Mouse (Mus musculus): ENCODE data around the gene Ifi27. TPM values are rescaled to one million over a fixed set of nuclear protein-coding genes. Genes with fewer than 3 reads are reported as not detected.

Ifi27 gene
- 82.1 and 99.0 TPM in 2 replicates for polyA plus RNA-seq (2012; rRNA removed)

DNA sequence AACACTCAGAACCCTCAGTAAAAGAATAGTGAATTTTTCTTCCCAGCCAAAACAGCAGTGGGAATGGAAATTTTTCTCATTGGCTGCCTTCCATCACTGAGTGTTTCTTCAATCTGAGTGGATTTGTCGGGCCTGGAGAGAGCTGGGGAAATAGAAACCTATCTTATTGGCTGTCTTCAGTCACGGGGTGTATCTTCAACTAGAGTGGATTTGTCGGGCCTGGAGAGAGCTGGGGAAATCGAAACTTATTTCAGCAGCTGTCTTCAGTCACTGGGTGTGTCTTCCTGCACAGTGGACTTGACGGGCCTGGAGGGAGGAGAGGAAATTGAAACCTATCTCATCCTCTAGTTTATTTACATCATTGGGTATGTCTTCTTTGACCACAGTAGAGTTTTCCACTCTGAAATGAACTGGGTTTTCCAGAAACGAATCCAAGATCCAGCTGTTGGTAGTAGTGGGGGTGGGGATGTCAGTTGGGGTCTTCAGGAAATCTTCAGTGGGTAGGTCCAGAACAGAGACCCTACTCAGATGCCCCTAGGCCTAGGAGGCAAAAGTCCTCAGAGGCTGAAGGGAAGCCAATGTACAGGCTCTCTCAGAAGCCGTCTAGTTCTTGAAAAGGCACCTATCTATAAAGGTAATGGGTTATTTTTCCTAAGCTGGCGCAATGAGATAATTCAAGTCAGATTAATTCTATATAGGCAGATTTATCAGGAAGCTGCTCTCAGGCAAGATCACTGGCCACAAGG is at the start of gene Ifi27:
Ifi27 (plus strand) TSS at position 226 of the 746 bp plus-strand sequence.
- Histone ChIP-seq H3K4me3 (replicated peaks; ENCODE audit: insufficient read depth, low read depth, low read length) (peak within 1 kb of the TSS; percentile 42), H3K27me3 (ENCODE audit: control insufficient read depth, insufficient read depth, low read length) (no peaks in the 10 kb centered on the region), H3K4me1 (ENCODE audit: control insufficient read depth, insufficient read depth, low read length) (no peaks in the 10 kb centered on the region), H3K27ac (ENCODE audit: insufficient read depth, low read length) (no peak within 1 kb of the TSS)
- DNase-seq, result peak in 1 of 2 experiments; percentile 38
- 55% methylated on average over 8 of the region's 8 CpGs for WGBS
- TF ChIP-seq POLR2A (IDR thresholded peaks at IDR 0.05; ENCODE audit: borderline replicate concordance, insufficient read depth, low read length) (no peak), CTCF (IDR thresholded peaks at IDR 0.05; ENCODE audit: borderline replicate concordance, insufficient read depth, low read depth, low read length) (no peak)

DNA sequence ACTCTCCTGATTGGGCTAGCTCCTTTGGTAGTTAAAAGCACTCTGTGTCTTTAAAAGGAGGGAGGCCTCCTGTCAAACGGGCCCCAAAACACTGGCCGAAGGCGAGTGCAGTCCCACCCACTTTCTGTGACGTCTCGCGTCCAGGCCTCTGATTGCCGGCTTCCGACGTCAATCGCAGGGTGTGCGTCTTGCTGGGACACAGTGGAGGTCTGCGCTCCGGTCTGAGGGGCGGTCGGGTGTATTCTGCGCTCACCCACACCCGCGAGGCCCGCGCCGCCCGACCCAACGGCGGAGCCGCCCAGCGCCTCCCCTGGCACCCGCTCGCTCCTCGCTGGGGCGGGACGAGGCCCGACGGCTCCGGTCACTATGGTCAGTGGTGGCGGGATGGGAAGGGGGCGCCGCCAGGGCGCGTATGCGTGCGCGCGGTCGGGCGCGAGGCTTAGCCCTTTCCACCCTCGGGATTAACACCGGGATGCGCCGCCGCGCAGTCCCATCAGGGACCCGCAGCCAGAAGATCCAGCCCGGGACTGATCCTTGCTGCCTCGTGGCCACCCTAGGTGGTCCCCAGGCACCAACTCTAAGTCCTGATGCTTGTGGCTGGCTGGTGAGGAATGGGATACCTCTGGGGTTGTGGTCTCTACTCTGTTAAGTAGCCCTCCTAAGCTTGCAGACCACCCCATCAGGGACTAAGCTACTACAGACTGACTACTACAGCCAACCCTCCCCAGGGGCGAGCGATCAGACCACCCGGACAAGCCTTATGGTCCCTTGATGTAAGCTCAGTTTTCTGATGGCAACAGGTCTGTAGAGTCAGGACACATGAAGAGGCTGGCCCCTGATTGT is 45.3 kb upstream of the Ifi27 start, which contains the start of gene Otub2:
Otub2 (plus strand) TSS at position 178 of the 843 bp plus-strand sequence.
- no peak within 1 kb of the TSS for H3K27ac ChIP-seq (ENCODE audit: insufficient read depth, low read length)
- H3K4me1 ChIP-seq (ENCODE audit: control insufficient read depth, insufficient read depth, low read length), result peaks cover 21% of the 10 kb centered on the region
- TF ChIP-seq POLR2A (IDR thresholded peaks at IDR 0.05; ENCODE audit: borderline replicate concordance, insufficient read depth, low read length) (peak; percentile 49; the same call in 1 of the 2 replicates), CTCF (IDR thresholded peaks at IDR 0.05; ENCODE audit: borderline replicate concordance, insufficient read depth, low read depth, low read length) (no peak)
- peak; percentile 97 to 98 for DNase-seq
- H3K4me3 ChIP-seq (replicated peaks; ENCODE audit: insufficient read depth, low read depth, low read length), result peak within 1 kb of the TSS; percentile 80
- H3K27me3 ChIP-seq (ENCODE audit: control insufficient read depth, insufficient read depth, low read length), result no peaks in the 10 kb centered on the region
- WGBS, result under 1% methylated on average over 58 of the region's 58 CpGs

DNA sequence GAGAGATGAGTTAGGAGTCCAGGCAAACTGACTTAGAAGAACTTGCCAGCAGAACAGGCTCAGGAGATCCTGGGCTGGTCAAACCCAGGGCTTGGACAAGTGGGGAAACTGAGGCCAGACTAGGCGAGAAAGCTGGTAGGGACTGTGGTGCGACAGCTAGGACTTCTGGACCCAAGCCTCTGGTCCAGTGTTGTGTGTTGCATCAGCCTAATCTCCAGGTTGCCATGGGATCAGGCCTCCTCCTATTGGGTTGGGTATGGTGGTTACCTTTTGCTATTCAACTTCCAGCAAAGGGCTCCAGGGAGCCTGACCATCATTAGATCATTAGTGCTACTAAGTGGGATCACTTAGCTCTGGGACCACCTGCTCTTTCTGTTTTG is 44.7 kb upstream of the Ifi27 start:
- Histone ChIP-seq H3K4me1 (ENCODE audit: control insufficient read depth, insufficient read depth, low read length) (peaks cover 21% of the 10 kb centered on the region), H3K27me3 (ENCODE audit: control insufficient read depth, insufficient read depth, low read length) (no peaks in the 10 kb centered on the region), H3K4me3 (replicated peaks; ENCODE audit: insufficient read depth, low read depth, low read length) (peak overlapping the region; percentile 80), H3K27ac (ENCODE audit: insufficient read depth, low read length) (no peak overlapping the region)
- 44% methylated on average over 2 of the region's 2 CpGs for WGBS
- DNase-seq, result no peak
- no peak for TF ChIP-seq CTCF (IDR thresholded peaks at IDR 0.05; ENCODE audit: borderline replicate concordance, insufficient read depth, low read depth, low read length)
- no peak for TF ChIP-seq POLR2A (IDR thresholded peaks at IDR 0.05; ENCODE audit: borderline replicate concordance, insufficient read depth, low read length)

DNA sequence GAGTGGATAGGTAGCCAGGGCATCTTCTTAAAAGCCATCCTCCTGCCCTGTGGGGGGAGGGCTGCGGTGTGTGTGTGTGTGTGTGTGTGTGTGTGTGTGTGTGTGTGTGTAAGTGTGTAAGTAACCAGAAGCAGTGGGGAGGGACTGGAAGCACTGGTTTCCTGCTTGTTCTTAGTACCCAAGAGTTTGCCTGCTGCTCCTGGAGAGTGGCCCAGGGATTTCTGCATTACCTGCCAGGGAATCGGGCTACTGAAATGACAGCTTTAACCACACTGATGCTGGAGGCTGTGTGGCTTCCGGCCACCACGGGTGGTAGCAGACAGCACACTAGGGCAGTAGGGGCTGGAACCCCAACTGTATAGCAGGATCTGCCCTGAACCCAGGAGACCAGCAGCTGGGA is 44.0 kb upstream of the Ifi27 start:
- peak in 1 of 2 experiments; percentile 36 for DNase-seq
- no peak overlapping the region for H3K27ac ChIP-seq (ENCODE audit: insufficient read depth, low read length)
- 32% methylated on average over 4 of the region's 4 CpGs for WGBS
- TF ChIP-seq POLR2A (IDR thresholded peaks at IDR 0.05; ENCODE audit: borderline replicate concordance, insufficient read depth, low read length), result no peak
- TF ChIP-seq CTCF (IDR thresholded peaks at IDR 0.05; ENCODE audit: borderline replicate concordance, insufficient read depth, low read depth, low read length), result no peak
- peaks cover 21% of the 10 kb centered on the region for H3K4me1 ChIP-seq (ENCODE audit: control insufficient read depth, insufficient read depth, low read length)
- no peaks in the 10 kb centered on the region for H3K27me3 ChIP-seq (ENCODE audit: control insufficient read depth, insufficient read depth, low read length)
- H3K4me3 ChIP-seq (replicated peaks; ENCODE audit: insufficient read depth, low read depth, low read length), result peak overlapping the region; percentile 6

DNA sequence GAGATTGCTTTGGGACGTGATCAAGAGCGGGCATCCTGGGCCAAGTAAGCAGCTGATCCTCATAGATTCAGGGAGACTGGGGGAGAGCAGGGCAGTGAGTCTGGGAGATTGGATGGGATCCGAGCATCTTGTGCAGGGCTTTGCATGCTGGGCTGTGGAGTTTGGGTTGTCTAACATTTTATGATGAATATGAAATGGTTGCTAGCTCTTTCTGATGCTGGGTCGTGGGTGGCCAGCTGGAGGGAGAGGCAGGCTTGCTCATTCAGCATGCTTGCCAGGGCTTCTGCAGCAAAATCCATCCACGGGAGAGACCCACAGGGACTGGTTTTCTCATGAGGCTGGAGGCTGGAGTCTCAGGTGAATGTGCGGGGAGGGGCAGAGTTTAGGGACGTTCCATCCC is 42.9 kb upstream of the Ifi27 start:
- WGBS, result 32% methylated on average over 7 of the region's 7 CpGs
- Histone ChIP-seq H3K27me3 (ENCODE audit: control insufficient read depth, insufficient read depth, low read length) (no peaks in the 10 kb centered on the region), H3K27ac (ENCODE audit: insufficient read depth, low read length) (no peak overlapping the region), H3K4me3 (replicated peaks; ENCODE audit: insufficient read depth, low read depth, low read length) (no peak overlapping the region), H3K4me1 (ENCODE audit: control insufficient read depth, insufficient read depth, low read length) (peaks cover 21% of the 10 kb centered on the region)
- DNase-seq, result no peak
- TF ChIP-seq CTCF (IDR thresholded peaks at IDR 0.05; ENCODE audit: borderline replicate concordance, insufficient read depth, low read depth, low read length), result no peak
- no peak for TF ChIP-seq POLR2A (IDR thresholded peaks at IDR 0.05; ENCODE audit: borderline replicate concordance, insufficient read depth, low read length)

DNA sequence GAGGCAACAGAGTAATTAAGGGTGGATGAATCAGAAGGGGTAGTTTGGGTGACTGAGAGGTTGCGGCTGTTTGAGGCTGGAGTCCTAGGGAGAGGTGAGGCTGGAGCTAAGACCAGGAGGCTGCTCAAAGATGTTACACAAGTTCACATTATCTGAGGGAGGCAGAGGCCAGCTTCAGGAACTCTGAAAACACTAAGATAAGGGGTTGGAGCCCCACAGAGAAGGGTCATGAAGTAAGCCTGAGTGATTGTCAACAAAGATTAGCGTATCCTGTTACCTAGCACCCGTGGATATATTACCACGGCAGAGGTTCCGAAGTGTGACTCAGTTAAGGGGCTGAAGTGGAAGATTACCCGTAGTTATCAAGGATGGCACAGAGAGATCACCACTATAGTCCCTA is 40.5 kb upstream of the Ifi27 start:
- DNase-seq, result no peak
- WGBS, result 64% methylated on average over 6 of the region's 6 CpGs
- peaks cover 21% of the 10 kb centered on the region for H3K4me1 ChIP-seq (ENCODE audit: control insufficient read depth, insufficient read depth, low read length)

DNA sequence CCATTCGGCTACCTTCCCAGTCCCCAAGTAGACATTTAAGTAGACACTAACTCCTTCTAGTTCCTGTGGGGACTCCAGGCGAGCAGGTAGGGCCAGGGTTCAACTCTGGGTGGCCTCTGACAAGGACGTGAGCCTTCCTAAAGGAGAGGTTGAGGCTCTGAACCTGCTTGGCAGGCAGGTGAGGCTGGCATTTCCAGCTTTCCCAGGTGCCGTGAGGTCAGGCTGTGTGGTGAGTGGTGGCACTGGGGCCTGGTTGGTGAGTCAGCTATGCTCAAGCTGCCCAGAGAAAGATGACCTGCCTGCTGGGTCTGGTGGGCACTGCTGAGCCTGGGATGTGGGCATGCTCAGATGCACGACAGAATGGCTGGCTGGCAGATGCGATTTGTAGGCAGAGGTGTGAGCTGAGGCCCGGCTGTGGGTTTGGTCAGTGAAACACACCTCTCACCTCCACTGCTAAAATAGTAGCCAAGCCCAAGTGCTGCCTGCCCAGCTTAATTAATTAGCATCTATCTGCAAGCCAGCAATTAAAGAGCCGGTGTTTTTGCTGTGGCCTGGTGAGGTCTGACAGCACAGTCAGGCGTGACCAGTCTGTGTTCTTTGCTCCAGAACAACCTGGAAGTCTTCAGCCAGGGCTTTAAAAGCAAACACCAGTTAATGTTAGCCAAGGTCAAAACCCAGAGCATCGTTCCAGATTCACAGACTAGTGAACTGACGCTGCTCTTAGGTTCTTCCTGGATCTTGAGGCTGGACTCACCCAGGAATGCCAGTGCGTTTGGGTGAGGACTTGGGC is 38.3 kb upstream of the Ifi27 start:
- no peak for DNase-seq
- 66% methylated on average over 12 of the region's 12 CpGs for WGBS
- H3K27ac ChIP-seq (ENCODE audit: insufficient read depth, low read length), result no peak overlapping the region
- peaks cover 7% of the 10 kb centered on the region for H3K4me1 ChIP-seq (ENCODE audit: control insufficient read depth, insufficient read depth, low read length)
- H3K4me3 ChIP-seq (replicated peaks; ENCODE audit: insufficient read depth, low read depth, low read length), result no peak overlapping the region
- H3K27me3 ChIP-seq (ENCODE audit: control insufficient read depth, insufficient read depth, low read length), result no peaks in the 10 kb centered on the region
- TF ChIP-seq CTCF (IDR thresholded peaks at IDR 0.05; ENCODE audit: borderline replicate concordance, insufficient read depth, low read depth, low read length) (no peak), POLR2A (IDR thresholded peaks at IDR 0.05; ENCODE audit: borderline replicate concordance, insufficient read depth, low read length) (no peak)

More for the DNA sequence above, 40.5 kb upstream of the Ifi27 start:
- Histone ChIP-seq H3K27me3 (ENCODE audit: control insufficient read depth, insufficient read depth, low read length) (no peaks in the 10 kb centered on the region), H3K4me3 (replicated peaks; ENCODE audit: insufficient read depth, low read depth, low read length) (no peak overlapping the region), H3K27ac (ENCODE audit: insufficient read depth, low read length) (no peak overlapping the region)
- TF ChIP-seq POLR2A (IDR thresholded peaks at IDR 0.05; ENCODE audit: borderline replicate concordance, insufficient read depth, low read length) (no peak), CTCF (IDR thresholded peaks at IDR 0.05; ENCODE audit: borderline replicate concordance, insufficient read depth, low read depth, low read length) (no peak)

Data from cerebellum, adult 2 months (tissue).